Mouse (Mus musculus) C2C12 (cell line): ENCODE data around the gene Il23r.

Experiments
- CEBPB ChIP-seq: IDR thresholded peaks from one replicate; pipeline ENCODE4 v1.6.1; 2011; ENCODE audit warnings: low read depth, mild to moderate bottlenecking, control low read depth, moderate library complexity
- CTCF ChIP-seq: IDR thresholded peaks from one replicate; pipeline ENCODE4 v1.5.1; 2011; ENCODE audit not compliant: control insufficient read depth, insufficient read depth, insufficient read length
- FOSL1 ChIP-seq: IDR thresholded peaks from one replicate; pipeline ENCODE4 v1.8.0; 2011; ENCODE audit warnings: mild to moderate bottlenecking, low read length; ENCODE audit not compliant: poor library complexity, insufficient read depth, severe bottlenecking
- MAX ChIP-seq: IDR thresholded peaks from one replicate; pipeline ENCODE4 v1.6.1; 2011; ENCODE audit warnings: mild to moderate bottlenecking, control low read depth
- MYOD1 ChIP-seq: IDR thresholded peaks from one replicate; pipeline ENCODE4 v1.6.1; 2011; ENCODE audit warnings: low read depth; ENCODE audit not compliant: control insufficient read depth, insufficient read length
- USF1 ChIP-seq: IDR thresholded peaks from one replicate; pipeline ENCODE4 v1.6.1; 2011; ENCODE audit warnings: low read depth, mild to moderate bottlenecking, control low read depth, moderate library complexity

- no peak for TF ChIP-seq MYOD1
- no peak for TF ChIP-seq USF1
- no peak for TF ChIP-seq CTCF
- TF ChIP-seq FOSL1: no peak
- no peak for TF ChIP-seq CEBPB
- TF ChIP-seq MAX: no peak
These were observed 20.4 kb downstream of the Il23r start for GRCm38 (mm10) chr6:67471242-67471641.
